Mouse (Mus musculus) kidney, adult 2 months (tissue): Measurements from ENCODE around the gene Hist1h3d. TPM values are rescaled to one million over a fixed set of nuclear protein-coding genes. Genes with fewer than 3 reads are reported as not detected.
"Not testable (repeated sequence)": the region's sequence is repeated elsewhere in the genome, so short reads cannot be mapped to it uniquely, and the experiment has no call there.

Experiments used
- DNase-seq: peaks from one replicate; pipeline ENCODE4 v3.0.0; 2021
- H3K27ac ChIP-seq: fragments of 200-500 bp; 2 replicates; pipeline ENCODE4 v1.5.1; 2012; ENCODE audit warnings: low read depth, low read length, control low read depth, inconsistent platforms; ENCODE audit not compliant: insufficient read depth
- H3K27me3 ChIP-seq: fragments of 200-500 bp; replicated peaks from 2 replicates; pipeline ENCODE4 v1.6.1; 2012; ENCODE audit warnings: mild to moderate bottlenecking, moderate library complexity, low read length, inconsistent platforms; ENCODE audit not compliant: control insufficient read depth, insufficient read depth
- H3K36me3 ChIP-seq: fragments of 200-500 bp; 2 replicates; pipeline ENCODE4 v1.6.1; 2012; ENCODE audit warnings: mild to moderate bottlenecking, moderate library complexity, low read length, inconsistent platforms; ENCODE audit not compliant: control insufficient read depth, insufficient read depth
- H3K4me1 ChIP-seq: fragments of 200-500 bp; 2 replicates; pipeline ENCODE4 v1.6.1; 2011; ENCODE audit warnings: low read length; ENCODE audit not compliant: control insufficient read depth, insufficient read depth
- H3K4me3 ChIP-seq: fragments of 200-500 bp; 2 replicates; pipeline ENCODE4 v1.5.1; 2011; ENCODE audit warnings: mild to moderate bottlenecking, low read depth, low read length, control low read depth; ENCODE audit not compliant: insufficient read depth
- CTCF ChIP-seq: fragments of 200-500 bp; conservative IDR thresholded peaks from 2 replicates; pipeline ENCODE4 v1.5.1; 2011; ENCODE audit warnings: low read depth, mild to moderate bottlenecking, control low read depth, low read length, moderate library complexity, mixed read lengths; ENCODE audit not compliant: insufficient read depth, insufficient read length
- POLR2A ChIP-seq: fragments of 200-500 bp; IDR thresholded peaks from one replicate; pipeline ENCODE4 v1.6.1; 2011; ENCODE audit warnings: low read depth, low read length, control low read depth
- WGBS: fragments of 180-500 bp; shearing (Covaris S2); methylation state at CpG from one replicate; pipeline ENCODE4 v1.1.7; 2018; 5-methylcytosine and 5-hydroxymethylcytosine counted together
- polyA plus RNA-seq: library from polyadenylated mRNA; depleted of rRNA; stranded (reverse); fragments of >200 nt; gene quantifications from 2 replicates; pipeline ENCODE4 v1.2.3, GENCODE M21; 2012

Gene Hist1h3d
- polyA plus RNA-seq, 1 experiment: 0.88 TPM

GRCm38 (mm10) chr13:23561883-23562659 lies 13.5 kb upstream of the Hist1h3d start, which contains the start of gene Hist1h3e:
Gene Hist1h3e, minus strand, starts transcription at chr13:23562369.
- TF ChIP-seq POLR2A: peak; percentile 66
- peak within 1 kb of the TSS; percentile 69 for H3K4me3 ChIP-seq
- not testable (repeated sequence) for H3K36me3 ChIP-seq, H3K27me3 ChIP-seq, H3K4me1 ChIP-seq
- under 1% methylated on average over 65 of the region's 67 CpGs for WGBS
- DNase-seq: peak; percentile 96
- peak within 1 kb of the TSS; percentile 72 for H3K27ac ChIP-seq

GRCm38 (mm10) chr13:23562699-23563462 lies 12.7 kb upstream of the Hist1h3d start:
- Histone ChIP-seq H3K36me3 (no peaks in the 10 kb centered on the region), H3K27me3 (no peaks in the 10 kb centered on the region), H3K27ac (peak overlapping the region; percentile 61; the same call in 1 of the 2 replicates), H3K4me1 (peaks cover 2% of the 10 kb centered on the region; the same call in 1 of the 2 replicates), H3K4me3 (peak overlapping the region; percentile 31)
- WGBS: 3% methylated on average over 18 of the region's 18 CpGs
- DNase-seq: peak; percentile 62
- TF ChIP-seq POLR2A: no peak
- no peak for TF ChIP-seq CTCF

DNA sequence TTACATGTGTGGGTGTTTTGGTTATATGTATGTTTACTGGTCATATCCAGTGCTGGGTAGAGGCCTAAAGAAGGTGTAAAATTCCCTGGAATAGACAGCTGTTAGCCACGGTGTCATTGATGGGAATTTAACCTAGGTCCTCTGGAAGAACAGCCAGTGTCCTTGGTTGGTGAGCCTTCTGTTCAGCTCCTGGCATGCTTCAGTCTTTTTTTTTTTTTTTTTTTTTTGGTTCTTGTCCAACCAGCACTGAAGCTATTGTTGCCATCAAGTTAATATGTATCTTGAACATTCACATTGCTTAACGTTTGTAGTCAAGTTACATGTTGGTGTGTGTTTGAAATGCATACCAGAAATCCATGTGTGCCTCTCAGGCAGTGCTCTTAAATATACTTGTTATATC lies 11.1 kb upstream of the Hist1h3d start:
- Histone ChIP-seq H3K36me3 (no peaks in the 10 kb centered on the region), H3K27ac (no peak overlapping the region), H3K4me1 (peaks cover 2% of the 10 kb centered on the region; the same call in 1 of the 2 replicates), H3K27me3 (no peaks in the 10 kb centered on the region), H3K4me3 (no peak overlapping the region)
- no peak for DNase-seq
- 58% methylated on average over 2 of the region's 2 CpGs for WGBS
- TF ChIP-seq CTCF: no peak
- no peak for TF ChIP-seq POLR2A

GRCm38 (mm10) chr13:23570261-23571021 lies 5.1 kb upstream of the Hist1h3d start:
- DNase-seq: not testable (repeated sequence)
- WGBS: 4% methylated on average over 31 of the region's 41 CpGs
- H3K4me3 ChIP-seq: peak overlapping the region; percentile 41

DNA sequence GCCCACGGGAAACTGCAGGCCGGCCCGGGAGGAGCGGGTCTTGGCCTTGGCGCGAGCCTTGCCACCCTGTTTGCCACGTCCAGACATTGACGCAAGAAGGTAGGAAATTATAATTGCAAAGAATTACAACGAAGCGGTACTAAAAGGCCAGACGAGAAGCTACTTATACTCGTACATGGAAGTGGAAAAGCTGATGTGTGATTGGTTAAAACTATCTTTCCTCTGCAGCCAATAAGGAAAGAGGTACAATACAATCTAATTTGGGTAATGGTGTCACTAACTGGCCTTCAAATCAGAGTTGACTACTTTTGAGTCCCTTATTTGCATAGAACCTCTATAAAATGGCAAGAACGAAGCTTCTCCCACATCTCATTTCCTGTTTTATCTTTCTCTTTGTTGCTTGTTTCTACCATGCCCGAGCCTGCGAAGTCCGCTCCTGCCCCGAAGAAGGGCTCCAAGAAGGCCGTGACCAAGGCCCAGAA lies 4.5 kb upstream of the Hist1h3d start, which contains the start of the genes Hist1h2ae and Hist1h2bg:
Gene Hist1h2ae (minus strand): TSS at position 199 of the 482 bp plus-strand sequence.
Gene Hist1h2bg (plus strand): TSS at position 375 of the 482 bp plus-strand sequence.
- Histone ChIP-seq H3K36me3 (no peaks in the 10 kb centered on the region), H3K27ac (peak within 1 kb of the TSS; percentile 77), H3K4me3 (peak within 1 kb of the TSS; percentile 60), H3K4me1 (no peaks in the 10 kb centered on the region; the same call in 1 of the 2 replicates), H3K27me3 (peaks cover 2% of the 10 kb centered on the region; the same call in 1 of the 2 replicates)
- under 1% methylated on average over 18 of the region's 18 CpGs for WGBS
- TF ChIP-seq POLR2A (no peak), CTCF (no peak)
- peak; percentile 85 for DNase-seq

More at GRCm38 (mm10) chr13:23570261-23571021, 5.1 kb upstream of the Hist1h3d start:
- H3K36me3 ChIP-seq, H3K27me3 ChIP-seq, H3K4me1 ChIP-seq: not testable (repeated sequence)
- peak overlapping the region; percentile 74; the same call in 1 of the 2 replicates for H3K27ac ChIP-seq

- not testable (repeated sequence) for H3K36me3 ChIP-seq, H3K27me3 ChIP-seq, DNase-seq, H3K4me1 ChIP-seq
- 2% methylated on average over 18 of the region's 34 CpGs for WGBS
- Histone ChIP-seq H3K27ac (peak overlapping the region; percentile 77), H3K4me3 (peak overlapping the region; percentile 60)
These were observed 3.9 kb upstream of the Hist1h3d start for GRCm38 (mm10) chr13:23571504-23572217.
